Comparison of ENCODE assay signal across 24 mouse cellular contexts in genomic region chr4:150875393-150875792, GRCm38 (mm10). TPM values are rescaled to one million over a fixed set of nuclear protein-coding genes. Genes with fewer than 3 reads are reported as not detected.
"Had no signal": no experiment of that assay in that cellular context is flagged by ENCODE, and none has a peak within 500 bp of the region (broad histone marks: within the 10 kb centered on the region; RNA-seq: fewer than 3 reads in every experiment).

No protein-coding gene starts in this region.

- DNase-seq: gastrocnemius, postnatal 14 days; gastrocnemius, postnatal 36 days; heart, adult 18-20 months; heart, postnatal 14 days; heart, postnatal 36 days; kidney, adult 11 months; kidney, adult 9 months; kidney, postnatal 14 days; kidney, postnatal 36 days; layer of hippocampus, adult 9-11 months; layer of hippocampus, postnatal 36 days; left cerebral cortex, postnatal 4 days had no signal

- H3K36me3 ChIP-seq: heart, embryonic 12.5 days; hindbrain, embryonic 15.5 days; liver, embryonic 12.5 days had no signal

- H3K4me3 ChIP-seq: heart, embryonic 10.5 days; heart, embryonic 12.5 days; hindbrain, embryonic 13.5 days; hindbrain, embryonic 15.5 days; kidney, embryonic 15.5 days; limb, embryonic 13.5 days; limb, embryonic 15.5 days; liver, embryonic 12.5 days had no signal

- H3K27me3 ChIP-seq: heart, embryonic 12.5 days; hindbrain, embryonic 13.5 days; hindbrain, embryonic 15.5 days; kidney, embryonic 15.5 days; limb, embryonic 13.5 days; limb, embryonic 15.5 days; liver, embryonic 12.5 days had no signal

- H3K27ac ChIP-seq: heart, embryonic 10.5 days; hindbrain, embryonic 13.5 days; hindbrain, embryonic 15.5 days; hindbrain, postnatal 0 days; kidney, postnatal 0 days; limb, embryonic 13.5 days; limb, embryonic 15.5 days; liver, embryonic 12.5 days had no signal

RNA-seq across cellular contexts. Expression of gene Tnfrsf9, which starts 39.0 kb away (rescaled TPM):
- total RNA-seq: hematopoietic stem cell, adult 5-6 weeks had no signal
- polyA plus RNA-seq: hindbrain, embryonic 11.5 days had no signal
